Mouse (Mus musculus) lung, postnatal 14 days (tissue): Measurements from ENCODE around the gene Alg12.

Experiments
- DNase-seq: peaks from one replicate; pipeline ENCODE4 v3.0.0; 2021

The Alg12 gene

GRCm38 (mm10) chr15:88854969-88855830 is 36.1 kb upstream of the Alg12 start:
- no peak for DNase-seq

GRCm38 (mm10) chr15:88854119-88854968 is 35.2 kb upstream of the Alg12 start:
- DNase-seq = no peak

- no peak for DNase-seq
These were observed 34.0 kb upstream of the Alg12 start for GRCm38 (mm10) chr15:88853106-88853505.

GRCm38 (mm10) chr15:88851507-88852149 is 32.5 kb upstream of the Alg12 start:
- DNase-seq = peak; percentile 72

- no peak for DNase-seq
These were observed 32.0 kb upstream of the Alg12 start for GRCm38 (mm10) chr15:88851076-88851475.

GRCm38 (mm10) chr15:88850146-88850826 is 31.2 kb upstream of the Alg12 start:
- peak; percentile 90 for DNase-seq

GRCm38 (mm10) chr15:88849621-88850020 is 30.5 kb upstream of the Alg12 start:
- no peak for DNase-seq

- no peak for DNase-seq
These were observed 29.5 kb upstream of the Alg12 start for GRCm38 (mm10) chr15:88848661-88849060.

- no peak for DNase-seq
These were observed 25.8 kb upstream of the Alg12 start for GRCm38 (mm10) chr15:88844966-88845365.

GRCm38 (mm10) chr15:88843486-88844097 is 24.5 kb upstream of the Alg12 start:
- DNase-seq = no peak

- DNase-seq = no peak
These were observed 23.2 kb upstream of the Alg12 start for GRCm38 (mm10) chr15:88842300-88842673.

GRCm38 (mm10) chr15:88841580-88842299 is 22.6 kb upstream of the Alg12 start:
- DNase-seq = no peak

GRCm38 (mm10) chr15:88841160-88841559 is 22.0 kb upstream of the Alg12 start:
- DNase-seq = no peak

- DNase-seq = peak; percentile 64
These were observed 21.0 kb upstream of the Alg12 start for GRCm38 (mm10) chr15:88840126-88840525.

- peak; percentile 51 for DNase-seq
These were observed 20.2 kb upstream of the Alg12 start for GRCm38 (mm10) chr15:88839271-88839670.

GRCm38 (mm10) chr15:88837977-88838376 is 18.9 kb upstream of the Alg12 start:
- peak; percentile 51 for DNase-seq

- peak; percentile 73 for DNase-seq
These were observed 18.2 kb upstream of the Alg12 start for GRCm38 (mm10) chr15:88837199-88837932.

- DNase-seq = no peak
These were observed 17.5 kb upstream of the Alg12 start for GRCm38 (mm10) chr15:88836571-88836970.

- no peak for DNase-seq
These were observed 16.9 kb upstream of the Alg12 start for GRCm38 (mm10) chr15:88836031-88836430.

GRCm38 (mm10) chr15:88832536-88832935 is 13.4 kb upstream of the Alg12 start:
- DNase-seq = no peak

GRCm38 (mm10) chr15:88831482-88831881 is 12.4 kb upstream of the Alg12 start:
- DNase-seq = peak; percentile 78
